Mouse (Mus musculus) kidney, postnatal 36 days (tissue): ENCODE results near the gene Aqp7.
A peak's percentile ranks its signal among the peaks of the same experiment; 100 is the strongest.
"Not testable (repeated sequence)": the region's sequence is repeated elsewhere in the genome, so short reads cannot be mapped to it uniquely, and the experiment has no call there.

Experiments used
- DNase-seq, 2 experiments: peaks; one replicate each; pipeline ENCODE4 v3.0.0; 2021 to 2022; ENCODE audit warnings: mixed read lengths in 2 of 2

Aqp7 gene

DNA sequence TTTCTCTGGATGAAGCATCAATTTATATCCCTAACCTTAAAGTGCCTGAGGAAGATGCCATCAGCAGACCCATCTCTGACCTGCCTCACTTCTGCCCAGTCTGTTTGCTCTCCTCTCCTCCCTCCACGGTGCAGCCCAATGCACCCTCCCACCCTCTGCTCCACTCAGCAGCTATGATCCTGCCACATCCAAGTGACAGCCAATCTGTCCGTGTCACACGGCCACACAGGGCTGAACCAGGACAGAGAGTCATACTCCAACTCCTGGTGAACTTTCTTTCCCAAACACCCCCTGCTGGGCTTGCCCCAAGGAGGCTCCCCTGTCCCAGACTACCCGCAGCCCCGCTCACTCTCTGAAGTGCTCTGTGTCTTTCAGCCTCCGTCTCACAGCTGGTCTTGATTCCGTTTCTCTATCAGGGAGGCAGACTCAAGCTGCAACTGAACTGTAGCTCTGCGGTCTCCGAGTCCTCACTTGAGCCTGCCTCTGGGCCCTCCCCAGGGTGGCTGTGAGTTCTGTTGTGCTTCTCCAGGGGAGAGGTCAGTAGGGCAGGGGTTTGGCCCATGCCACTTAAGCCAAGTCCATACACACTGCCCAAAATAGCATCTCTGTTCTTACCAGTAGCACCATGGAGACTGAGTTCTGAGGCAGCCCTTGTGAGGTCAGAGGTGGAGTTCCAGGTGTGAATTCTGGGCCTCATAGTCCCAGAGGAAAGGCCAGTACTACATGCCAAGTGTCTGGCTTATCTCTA is at the start of gene Aqp7:
Gene Aqp7, minus strand, starts transcription at position 616 of the 748 bp plus-strand sequence.
- peak in 1 of 2 experiments; percentile 24 for DNase-seq

- DNase-seq = peak; percentile 35 to 54
Measured at GRCm38 (mm10) chr4:41097381-41097780, 49.4 kb upstream of the Aqp7 start.

DNA sequence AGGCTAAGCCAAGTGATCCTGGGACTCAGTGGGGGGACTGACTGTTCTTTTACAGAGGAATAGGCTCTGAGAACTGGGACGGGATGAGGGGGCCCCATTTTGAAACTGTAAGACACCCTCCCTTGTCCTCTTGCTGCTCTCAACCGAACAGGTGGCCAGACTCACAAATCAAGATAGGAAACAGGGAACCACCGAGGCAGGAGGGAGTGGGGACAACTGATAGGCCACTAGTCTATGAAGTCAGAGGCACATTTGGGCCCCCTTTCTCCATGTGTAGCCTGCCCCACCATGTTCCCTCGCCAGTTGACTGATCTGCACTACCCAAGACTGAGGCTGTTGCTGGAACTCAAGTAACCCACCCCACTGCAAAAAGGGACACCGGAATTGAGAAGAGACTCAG is 48.9 kb upstream of the Aqp7 start:
- no peak for DNase-seq

GRCm38 (mm10) chr4:41096169-41096568 is 48.2 kb upstream of the Aqp7 start:
- peak; percentile 58 to 77 for DNase-seq

DNA sequence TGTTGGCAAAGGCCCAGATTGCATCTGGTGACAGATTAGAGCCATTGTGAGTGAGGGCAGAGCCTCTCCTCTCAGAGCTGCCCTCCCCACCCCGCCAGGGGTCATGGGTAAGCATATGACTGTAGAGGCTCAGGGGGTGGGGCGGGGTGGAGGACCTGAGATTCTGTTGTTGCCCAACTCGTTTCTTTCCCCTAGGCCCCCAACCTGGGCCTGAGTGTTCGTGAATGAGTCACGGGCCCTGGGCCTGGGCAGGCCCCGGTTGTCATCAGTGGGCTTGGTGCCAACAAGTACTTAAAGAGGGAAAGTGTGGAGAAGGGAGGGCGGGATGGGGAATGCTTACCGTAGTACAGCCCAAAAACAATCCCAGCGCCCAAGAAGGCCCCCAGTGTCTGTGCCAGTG is 46.4 kb upstream of the Aqp7 start:
- no peak for DNase-seq

DNA sequence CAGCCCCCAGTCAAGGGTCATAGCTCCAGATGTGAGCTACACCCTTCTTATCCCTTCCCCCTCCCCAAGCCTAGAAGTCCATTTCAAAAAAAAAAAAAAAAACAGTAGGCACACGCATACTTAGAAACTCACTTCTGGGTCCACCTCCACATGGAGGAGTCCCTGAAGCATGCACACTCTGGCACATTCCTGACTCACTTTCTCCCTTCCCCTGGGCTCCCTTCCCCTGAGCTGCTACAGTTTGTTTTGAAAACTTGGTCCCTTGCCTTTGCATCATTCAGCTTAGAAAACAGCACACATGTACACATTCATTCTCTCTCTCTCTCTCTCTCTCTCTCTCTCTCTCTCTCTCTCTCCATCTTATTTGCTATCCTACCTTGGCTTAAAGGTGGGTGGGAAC is 45.0 kb upstream of the Aqp7 start:
- DNase-seq = no peak

DNA sequence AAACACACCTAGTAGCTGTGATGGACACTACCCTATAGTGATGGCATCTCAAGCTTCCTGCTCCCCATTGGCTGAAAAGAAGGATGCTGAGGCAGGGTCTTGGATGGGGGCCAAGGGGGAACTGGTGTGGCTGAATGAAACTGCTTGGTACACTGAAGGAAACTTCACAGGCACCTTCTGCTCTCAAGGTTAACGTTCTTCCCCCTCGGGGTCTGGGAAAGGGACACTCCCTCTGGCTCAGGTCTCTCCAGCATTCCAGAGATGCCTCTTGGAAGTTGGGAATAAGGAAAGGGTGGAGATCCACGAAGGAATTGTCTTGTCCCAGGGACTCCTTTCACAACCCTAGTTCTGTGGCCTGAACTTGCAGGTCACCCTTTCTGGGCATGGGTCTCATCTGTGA is 43.5 kb upstream of the Aqp7 start:
- DNase-seq = no peak

DNA sequence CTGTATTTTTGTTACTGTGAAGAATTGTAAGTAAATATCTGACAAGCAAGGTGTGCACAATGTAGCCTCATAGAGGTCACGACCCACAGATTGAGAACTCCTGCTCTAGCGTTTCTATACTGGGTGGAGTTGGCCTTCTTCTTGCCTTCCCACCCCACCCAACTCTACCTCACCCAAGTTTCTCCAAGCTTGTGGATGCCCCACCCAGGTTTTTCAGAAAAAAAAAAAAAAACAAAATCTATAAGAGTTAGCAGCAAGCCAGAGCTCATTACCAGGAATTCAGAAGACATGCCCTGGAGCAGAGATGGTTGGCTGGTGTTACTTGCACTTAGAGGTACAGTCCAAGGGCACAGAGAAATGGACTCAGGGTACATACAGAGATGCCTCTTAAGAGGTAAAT is 41.8 kb upstream of the Aqp7 start:
- no peak for DNase-seq

DNA sequence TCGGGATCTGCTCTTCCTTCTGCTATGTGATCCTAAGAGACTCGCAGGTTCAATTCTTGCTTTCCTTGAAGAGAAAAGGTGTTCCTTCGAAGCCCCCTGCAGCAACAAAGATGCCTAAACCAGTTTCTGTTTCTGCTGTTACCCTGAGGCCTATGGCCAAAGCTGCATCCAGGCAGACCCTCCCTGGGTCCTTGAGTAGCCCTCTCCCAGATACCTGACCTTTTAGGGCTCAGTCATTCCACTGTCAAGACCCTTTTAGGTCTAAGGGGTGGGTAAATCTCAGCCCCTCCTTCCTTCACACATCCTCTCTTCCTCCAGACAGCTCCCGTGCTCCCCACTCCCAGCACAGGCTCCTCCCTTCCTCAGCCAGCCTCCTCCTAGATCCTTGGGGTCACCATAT is 41.2 kb upstream of the Aqp7 start:
- DNase-seq = no peak

DNA sequence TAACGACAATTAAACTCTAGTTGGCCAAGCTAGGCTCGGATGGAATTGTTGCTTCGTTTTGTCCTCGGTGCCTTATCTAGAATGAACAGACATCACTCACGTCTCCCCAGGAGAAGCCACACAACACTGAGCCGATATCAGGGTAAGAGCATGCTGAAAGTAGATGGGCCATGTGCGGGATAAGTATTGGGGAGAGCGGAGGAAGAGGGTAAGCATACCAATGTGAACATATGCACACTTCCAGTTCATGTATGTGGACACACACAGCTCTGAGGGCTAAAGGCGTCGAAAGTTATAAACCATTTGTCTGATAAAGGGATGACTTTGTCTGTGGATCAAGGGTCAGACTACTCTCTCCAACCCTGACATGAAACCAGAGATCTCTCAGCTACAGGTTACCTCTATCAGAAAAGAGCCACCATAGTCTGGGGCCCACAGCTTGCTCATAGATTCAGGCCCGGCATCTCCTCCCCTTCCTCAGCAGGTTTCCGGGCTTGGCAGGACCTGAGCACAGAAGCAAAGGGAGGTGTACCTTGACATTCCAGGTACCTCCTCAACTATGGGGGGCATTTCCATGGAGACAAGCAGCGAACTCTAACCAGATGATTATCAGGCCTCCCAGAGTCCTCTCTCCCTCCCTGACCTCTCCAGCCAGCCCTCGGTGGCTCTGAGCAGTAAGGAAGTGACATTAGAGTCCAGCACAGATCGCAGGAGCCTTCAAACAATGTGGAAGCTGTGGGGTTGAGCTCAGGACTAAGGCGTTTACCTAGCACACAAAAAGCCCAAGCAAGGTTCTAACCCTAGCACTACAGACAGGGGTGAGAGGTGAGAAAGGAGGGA is 39.7 kb upstream of the Aqp7 start:
- no peak for DNase-seq

- no peak for DNase-seq
Measured at GRCm38 (mm10) chr4:41086947-41087346, 39.0 kb upstream of the Aqp7 start.

GRCm38 (mm10) chr4:41084819-41085218 is 36.9 kb upstream of the Aqp7 start:
- DNase-seq = no peak

- not testable (repeated sequence) for DNase-seq
Measured at GRCm38 (mm10) chr4:41082803-41083202, 34.9 kb upstream of the Aqp7 start.

GRCm38 (mm10) chr4:41081733-41082132 is 33.8 kb upstream of the Aqp7 start:
- no peak for DNase-seq

DNA sequence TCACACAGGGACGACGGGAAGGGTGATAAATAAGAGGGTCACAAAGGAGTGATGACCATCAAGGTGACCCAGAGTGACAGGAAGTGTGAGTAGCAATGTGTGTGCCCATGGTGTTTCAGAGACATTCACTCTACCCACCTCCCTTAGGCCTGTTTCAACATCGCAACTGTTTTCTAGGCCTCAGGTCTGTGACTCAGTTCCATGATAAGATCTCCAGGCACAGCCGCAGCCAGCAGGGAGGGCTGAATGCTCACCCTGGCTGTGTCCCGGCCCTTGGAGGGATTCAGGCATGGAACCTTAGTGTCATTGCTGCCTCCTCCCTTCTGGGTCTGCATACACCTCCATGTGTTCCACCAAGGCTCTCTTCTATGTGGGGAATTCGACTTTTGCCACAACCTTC is 30.8 kb upstream of the Aqp7 start:
- DNase-seq = no peak

DNA sequence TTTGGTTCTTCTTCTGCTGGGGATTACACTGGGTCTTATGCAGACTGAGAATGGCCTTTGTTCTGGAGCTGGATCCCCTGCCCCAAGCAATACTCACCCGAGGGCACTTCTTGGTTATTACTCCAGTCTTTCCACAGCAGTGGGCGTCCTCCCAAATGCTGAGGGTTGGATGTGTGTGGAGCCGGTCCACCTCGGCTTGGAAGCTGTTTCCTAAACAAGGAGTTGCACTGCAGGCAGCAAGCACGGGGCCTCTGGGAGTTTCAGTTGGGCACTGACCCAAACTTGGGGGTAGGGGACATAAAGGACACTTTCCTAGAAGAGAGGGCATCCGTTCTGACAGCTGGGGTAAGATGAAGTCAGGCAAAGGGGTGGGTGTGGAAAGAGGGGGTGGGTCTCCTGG is 26.5 kb upstream of the Aqp7 start:
- no peak for DNase-seq

DNA sequence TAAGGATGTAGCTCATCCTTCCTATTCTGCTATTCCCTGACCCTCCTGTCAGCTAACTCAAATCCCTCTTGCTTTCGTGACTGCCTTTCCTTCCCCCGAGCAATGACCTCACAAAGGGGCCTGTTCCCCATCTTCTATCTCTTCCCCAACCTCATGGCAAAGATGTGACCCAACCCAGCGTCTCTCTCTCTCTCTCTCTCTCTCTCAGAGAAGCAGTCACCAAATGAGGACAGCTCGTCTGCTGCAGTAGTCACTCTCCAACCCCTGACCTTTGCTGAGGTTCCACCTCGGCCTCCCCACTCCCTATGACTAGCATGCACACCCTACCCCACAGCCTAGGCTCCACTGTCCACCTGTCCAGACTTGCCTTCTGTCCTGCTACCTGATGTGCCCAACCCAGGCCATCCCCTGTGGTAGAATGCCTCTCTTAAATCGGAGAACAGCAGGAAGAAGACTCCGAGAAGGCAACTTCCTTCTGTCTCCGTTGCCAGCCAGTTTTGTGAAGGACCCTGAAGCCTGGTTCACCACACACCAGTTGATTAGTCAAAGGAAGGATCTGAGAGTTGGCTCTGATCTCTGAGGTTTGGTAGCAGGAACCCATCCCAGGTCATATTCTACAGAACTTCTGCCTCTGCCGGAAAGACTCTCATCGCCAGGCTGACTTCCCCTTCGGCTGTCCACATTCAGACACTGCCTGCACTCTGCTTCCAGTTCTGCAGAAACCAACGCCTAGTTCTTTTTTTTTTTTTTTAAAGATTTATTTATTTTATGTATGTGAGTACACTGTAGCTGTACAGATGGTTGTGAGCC is 25.3 kb upstream of the Aqp7 start:
- DNase-seq = no peak

DNA sequence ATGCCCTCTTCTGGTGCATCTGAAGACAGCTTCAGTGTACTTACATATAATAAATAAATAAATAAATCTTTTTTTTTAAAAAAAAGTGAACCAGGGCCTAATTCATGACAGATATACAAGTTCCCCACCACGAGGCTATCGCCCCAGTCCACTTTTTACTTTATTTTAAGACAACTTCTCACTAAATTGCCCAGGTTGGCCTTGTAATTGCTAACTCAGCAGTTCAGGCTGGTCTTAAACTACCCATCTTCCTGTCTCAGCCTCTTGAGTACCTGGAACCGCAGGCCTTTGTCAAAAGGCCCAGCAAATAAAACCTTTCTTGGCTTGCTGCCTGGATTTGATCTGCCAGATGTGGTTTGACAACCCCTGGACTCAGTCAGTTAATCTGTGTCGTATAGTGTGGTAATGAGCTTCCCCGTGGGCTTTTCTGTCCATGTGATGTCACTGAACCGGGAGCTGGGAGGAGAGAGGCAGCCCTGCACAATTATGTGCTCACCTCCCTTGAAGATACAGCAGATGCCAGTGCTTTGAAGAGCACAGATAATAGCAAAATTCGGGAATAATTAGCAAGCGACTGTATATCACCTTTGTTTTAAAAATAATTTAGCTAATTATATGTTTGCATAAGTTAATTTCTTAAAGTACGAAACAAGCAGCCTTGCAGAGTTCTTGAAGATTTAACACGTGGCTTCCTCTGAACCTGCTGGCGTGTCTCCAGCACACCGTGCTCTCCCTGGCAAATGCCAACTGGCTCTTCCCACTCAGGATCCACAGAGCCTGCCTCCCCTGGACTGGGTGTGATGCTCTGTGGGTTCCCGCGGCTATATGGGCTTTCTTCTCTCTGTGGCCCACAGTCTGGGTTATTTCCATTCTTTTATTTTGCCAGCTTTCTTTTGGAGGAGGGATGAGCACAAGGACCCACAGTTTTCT is 23.8 kb upstream of the Aqp7 start:
- peak in 1 of 2 experiments; percentile 59 for DNase-seq

- no peak for DNase-seq
Measured at GRCm38 (mm10) chr4:41065196-41065595, 17.3 kb upstream of the Aqp7 start.

GRCm38 (mm10) chr4:41063894-41064673 is 16.1 kb upstream of the Aqp7 start:
- peak in 1 of 2 experiments; percentile 75 for DNase-seq

DNA sequence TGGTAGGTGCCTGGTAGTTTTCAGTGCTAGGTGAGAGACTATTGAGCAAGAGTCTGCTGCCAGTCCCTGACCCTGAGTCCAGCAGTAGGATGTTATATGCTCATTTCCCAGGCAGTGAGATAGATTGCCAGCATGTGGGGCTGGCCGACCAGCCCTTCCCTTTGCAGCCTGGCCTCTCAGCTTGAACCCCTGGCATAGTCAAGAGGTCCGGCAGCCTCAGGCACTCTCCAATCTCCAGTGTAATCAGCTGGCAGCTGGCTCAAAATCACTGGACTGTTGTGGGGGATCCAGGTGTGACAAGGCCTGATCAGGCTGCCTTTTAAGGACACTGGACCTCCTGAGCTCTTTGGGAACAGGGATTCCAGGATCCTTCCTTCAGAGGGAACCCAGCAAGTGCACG is 15.4 kb upstream of the Aqp7 start:
- peak in 1 of 2 experiments; percentile 28 for DNase-seq
